Mouse (Mus musculus) brain, embryonic 14.5 days (tissue): ENCODE results near the gene Gm49661. TPM values are rescaled to one million over a fixed set of nuclear protein-coding genes. Genes with fewer than 3 reads are reported as not detected.

Source experiments
- DNase-seq: peaks from one replicate; pipeline ENCODE4 v3.0.0-alpha.2; 2011; ENCODE audit warnings: low read depth
- CTCF ChIP-seq: fragments of 200-500 bp; IDR thresholded peaks from 2 replicates; pipeline ENCODE4 v1.5.1; 2012; ENCODE audit warnings: inconsistent platforms, mild to moderate bottlenecking, moderate library complexity, borderline replicate concordance; ENCODE audit not compliant: insufficient read depth, insufficient read length; ENCODE audit errors: extremely low read depth
- POLR2A ChIP-seq: fragments of 200-500 bp; IDR thresholded peaks from 2 replicates; pipeline ENCODE4 v1.6.1; 2012; ENCODE audit warnings: mild to moderate bottlenecking, inconsistent platforms, borderline replicate concordance; ENCODE audit not compliant: poor library complexity, insufficient read depth, insufficient read length, severe bottlenecking; ENCODE audit errors: extremely low read depth
- polyA plus RNA-seq: library from polyadenylated mRNA; depleted of rRNA; stranded (reverse); fragments of >200 nt; gene quantifications from 2 replicates; pipeline ENCODE4 v1.2.3, GENCODE M21; 2012

Gm49661 gene
- polyA plus RNA-seq, 1 experiment: not detected

DNA sequence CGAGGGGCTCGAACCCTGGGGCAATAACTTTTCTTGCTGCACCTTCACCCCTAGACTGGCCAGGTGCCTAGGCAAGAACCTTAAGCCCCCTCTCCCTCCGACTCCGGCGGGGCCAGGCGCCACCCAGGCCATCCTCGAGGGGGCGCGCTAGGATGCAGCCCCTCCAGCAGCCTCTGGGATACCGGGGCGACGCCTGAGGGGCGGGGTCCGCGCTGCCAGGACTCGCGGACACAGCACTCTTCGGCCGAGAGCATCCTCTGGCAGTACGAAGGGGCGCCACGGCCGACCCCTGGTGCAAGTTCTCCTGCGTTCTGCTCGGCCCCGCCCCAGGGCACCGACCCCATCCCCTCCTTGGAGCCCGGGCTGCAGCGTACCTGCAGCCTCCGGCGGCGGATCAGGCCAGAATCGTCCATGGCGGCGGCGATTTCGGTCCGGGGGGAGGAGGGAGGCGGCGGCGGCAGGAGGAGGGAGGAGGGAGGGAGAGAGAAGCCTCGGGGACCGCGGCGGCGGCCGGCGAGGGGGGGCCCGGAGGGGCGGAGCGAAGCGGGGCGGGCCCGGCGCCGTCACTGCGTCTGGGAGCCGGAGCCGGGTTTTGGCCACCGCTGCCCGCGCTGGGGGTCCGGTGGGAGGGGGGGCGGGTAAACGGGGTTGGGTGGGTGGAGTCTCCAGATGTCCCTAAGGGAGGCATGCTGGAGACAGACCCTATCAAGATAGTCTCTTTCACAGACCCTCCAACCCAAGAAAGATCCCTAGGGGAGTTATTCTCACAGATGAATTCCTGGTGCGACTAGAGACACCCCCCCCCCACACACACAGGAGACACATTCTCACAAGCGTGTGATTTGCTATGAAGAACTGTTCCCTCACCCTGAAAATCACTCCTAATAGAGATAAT is 23.4 kb downstream of the Gm49661 start:
- DNase-seq: peak; percentile 70
- TF ChIP-seq CTCF (peak; percentile 61), POLR2A (no peak)

DNA sequence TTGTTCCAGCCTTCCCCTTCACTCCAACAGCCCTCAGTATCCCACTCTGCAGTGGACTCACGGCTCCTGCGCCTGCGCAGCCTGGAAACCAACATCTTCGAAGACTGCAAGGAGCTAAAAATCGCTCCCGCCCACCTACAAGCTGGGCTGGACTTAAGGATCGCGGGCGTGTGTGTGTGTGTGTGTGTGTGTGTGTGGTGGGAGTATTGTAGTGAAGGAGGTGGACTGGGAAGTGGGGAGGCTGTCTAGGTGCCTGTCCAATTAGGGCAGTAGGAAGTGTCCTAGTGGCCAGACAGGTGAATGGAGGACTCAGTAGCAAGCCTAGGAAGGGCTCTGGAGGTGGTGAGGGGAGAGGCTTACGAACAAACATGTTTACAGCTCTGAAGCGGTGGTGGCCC is 24.0 kb downstream of the Gm49661 start:
- no peak for TF ChIP-seq CTCF
- TF ChIP-seq POLR2A: no peak
- DNase-seq: peak; percentile 86

DNA sequence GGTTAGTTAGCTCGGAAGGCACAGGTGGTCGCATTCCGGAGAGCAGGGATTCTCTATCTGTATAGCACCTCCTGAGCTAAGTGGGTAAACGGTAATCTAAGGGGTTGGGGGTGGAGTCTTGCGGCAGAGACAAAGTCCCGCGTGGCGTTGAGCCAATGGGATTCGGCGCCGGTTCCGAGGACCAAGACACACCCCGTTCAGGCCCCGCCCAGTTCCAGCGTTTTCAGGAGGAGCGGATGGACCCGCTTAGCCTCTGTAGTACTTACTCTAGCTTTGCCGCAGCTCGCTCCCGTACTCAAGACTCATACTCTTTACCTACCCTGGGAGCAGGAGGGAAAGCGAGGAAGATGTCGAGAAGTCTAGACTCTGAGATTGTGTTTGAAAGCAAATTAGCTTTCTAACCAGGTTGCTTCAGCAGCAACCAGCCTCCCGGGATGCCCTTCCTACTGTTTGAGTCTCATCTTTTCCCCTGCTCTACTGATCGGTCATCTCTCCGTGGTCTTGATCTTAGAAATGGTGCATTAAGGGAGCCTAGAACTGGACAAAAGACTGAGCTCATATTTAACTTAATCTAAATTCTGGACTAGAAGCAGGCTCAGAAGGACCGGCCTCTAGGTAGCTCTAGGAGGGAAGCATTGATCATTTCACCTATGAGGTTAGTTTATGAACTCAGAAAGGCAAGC is 24.6 kb downstream of the Gm49661 start:
- DNase-seq: peak; percentile 80
- no peak for TF ChIP-seq POLR2A
- no peak for TF ChIP-seq CTCF

DNA sequence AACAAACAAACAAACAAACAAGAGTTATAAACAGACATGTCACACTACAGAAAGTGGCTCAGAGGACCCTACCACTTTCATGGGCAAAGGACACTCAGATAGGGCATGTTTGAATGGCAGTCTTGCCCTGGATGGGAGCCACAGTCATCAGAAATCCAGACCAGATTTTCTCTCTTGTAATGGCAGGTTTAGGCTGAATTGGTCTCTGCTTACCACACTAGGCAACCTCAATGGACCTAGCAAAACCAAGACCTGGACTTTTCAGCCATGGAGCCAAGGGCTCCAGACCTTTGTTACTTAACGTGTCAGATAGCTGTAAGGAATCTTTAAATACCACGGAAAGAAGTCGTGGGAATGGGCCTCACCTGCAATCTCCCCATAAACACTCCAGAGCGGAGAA is 25.5 kb downstream of the Gm49661 start:
- peak; percentile 58 for DNase-seq
- TF ChIP-seq CTCF (no peak), POLR2A (no peak)

DNA sequence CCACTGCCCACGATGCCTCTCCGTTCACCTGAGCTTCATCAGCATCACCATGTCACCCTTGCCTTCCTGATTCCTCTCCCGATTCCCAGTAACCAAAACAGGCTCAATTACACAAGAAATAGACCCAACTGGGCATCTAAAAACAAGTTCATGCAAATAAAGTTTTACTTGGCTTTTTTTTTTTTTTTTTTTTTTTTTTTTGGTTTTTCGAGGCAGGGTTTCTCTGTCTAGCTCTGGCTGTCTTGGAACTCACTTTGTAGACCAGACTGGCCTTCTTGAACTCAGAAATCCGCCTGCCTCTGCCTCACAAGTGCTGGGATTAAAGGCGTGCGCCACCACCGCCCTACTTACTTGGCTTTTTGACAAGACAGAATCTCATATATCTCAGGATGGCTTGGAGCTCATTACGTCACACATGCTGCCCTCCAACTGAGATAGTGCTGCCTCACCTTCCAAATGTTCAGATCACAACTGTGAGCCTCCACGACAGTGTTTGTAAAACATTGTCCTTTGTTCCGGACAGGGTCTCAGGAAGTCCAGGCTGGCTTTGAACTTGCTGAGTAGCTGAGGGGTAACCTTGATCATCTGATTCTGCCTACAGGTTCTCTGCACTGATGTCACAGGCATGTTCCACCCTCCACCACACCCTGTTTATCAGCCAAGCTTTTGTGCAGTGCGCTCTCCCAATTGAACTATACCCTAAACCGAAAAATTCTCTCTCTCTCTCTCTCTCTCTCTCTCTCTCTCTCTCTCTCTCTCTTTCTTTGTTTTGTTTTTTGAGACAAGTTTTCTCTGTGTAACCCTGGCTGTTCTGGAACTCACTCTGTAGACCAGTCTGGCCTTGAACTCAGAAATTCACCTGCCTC is 31.4 kb downstream of the Gm49661 start:
- TF ChIP-seq CTCF (no peak), POLR2A (no peak)
- DNase-seq: no peak

DNA sequence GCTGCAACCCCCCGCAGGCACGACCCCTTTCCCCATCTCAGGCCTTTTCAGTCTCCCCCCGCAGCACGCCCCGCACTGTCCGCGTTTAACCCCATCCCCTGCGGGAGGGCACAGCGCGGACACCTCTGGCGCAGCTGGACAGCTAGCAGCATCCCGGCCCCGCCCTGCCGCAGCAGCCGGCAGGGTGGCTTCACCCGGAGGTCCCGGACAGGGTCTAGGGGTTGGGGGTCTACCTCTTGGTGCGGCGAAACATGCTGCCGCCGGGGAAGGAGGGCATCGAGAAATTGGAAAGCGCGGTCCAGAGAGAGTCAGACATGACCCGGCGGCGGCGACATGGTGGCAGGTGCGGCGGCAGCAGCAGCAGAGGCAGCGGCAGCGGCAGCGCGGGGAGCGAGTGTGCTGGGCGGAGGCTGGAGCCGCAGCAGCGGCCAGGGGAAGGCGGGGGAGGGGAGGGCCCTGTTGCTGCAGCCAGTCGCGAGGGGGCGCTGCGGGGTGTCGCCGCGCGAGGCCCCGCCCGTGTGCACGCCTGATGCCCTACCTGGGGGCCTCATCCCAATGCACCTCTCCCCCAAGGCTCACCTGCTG is 32.2 kb downstream of the Gm49661 start, which contains the start of gene Mast1:
Gene Mast1 (minus strand): TSS at position 398 of the 585 bp plus-strand sequence.
- DNase-seq: peak; percentile 93
- TF ChIP-seq POLR2A: peak; percentile 87
- peak; percentile 67 for TF ChIP-seq CTCF

DNA sequence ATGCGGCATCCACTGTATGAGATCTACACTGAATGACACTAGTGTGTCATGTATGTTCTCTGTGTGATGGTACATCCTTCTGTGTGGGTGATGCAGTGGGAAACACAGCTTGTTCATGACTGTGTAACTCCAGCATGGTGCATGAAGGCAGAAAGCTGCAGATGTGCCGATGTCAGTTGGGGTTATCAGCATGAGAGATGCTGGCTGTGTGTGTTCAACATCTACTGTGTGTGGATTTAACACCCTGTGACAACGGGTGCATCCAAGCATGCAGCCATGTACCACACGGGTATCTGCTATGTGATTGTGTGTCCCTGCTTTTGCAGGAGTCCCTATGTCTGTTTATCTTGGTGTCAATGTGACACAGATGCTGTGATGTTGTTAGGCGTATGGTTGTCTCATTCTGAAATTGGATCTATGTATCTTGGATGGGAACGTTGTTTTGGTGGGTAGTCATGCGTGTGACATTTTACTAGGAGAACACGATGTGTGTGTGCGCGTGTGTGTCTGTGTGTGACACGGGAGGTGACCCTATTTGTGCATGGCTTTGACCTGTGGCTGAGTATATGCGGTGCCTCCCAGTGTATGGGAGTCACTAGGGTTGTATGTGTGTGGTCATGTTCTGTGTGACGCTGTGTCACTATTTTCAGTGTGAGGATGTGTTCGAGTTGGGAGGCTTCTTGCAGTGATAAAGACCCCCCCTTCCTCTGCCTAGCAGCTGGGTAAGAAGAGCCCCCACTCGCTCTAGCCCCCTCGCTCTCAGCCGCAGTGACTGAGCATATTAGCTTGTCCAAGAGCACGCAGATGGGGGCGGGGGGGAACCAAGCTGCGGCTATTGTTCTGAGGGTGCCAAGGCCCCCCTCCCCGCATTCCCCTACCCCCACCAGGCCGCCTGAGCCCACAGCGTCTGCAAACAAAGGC is 32.9 kb downstream of the Gm49661 start:
- DNase-seq: peak; percentile 64
- TF ChIP-seq POLR2A: no peak
- TF ChIP-seq CTCF: no peak

DNA sequence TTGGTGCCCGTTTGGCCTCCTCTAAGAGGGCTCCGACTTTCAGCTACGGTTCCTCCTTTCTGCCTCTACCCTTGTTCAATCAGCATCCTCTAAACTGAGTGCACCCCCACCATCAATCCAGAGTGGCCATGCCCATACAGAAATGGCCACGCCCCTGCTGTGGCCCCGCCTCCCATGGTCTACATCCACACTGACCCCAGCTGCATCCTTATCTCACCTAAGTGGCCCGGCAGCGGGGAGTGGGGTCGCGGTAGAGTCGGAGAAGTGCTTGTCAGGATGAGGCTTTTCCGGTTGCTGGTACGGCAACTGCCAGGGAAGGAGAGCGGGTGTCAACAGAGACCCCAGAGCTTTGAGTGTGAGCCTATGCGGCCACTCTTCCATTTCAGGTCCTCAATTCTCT is 33.7 kb downstream of the Gm49661 start:
- TF ChIP-seq CTCF (no peak), POLR2A (no peak)
- peak; percentile 38 for DNase-seq

DNA sequence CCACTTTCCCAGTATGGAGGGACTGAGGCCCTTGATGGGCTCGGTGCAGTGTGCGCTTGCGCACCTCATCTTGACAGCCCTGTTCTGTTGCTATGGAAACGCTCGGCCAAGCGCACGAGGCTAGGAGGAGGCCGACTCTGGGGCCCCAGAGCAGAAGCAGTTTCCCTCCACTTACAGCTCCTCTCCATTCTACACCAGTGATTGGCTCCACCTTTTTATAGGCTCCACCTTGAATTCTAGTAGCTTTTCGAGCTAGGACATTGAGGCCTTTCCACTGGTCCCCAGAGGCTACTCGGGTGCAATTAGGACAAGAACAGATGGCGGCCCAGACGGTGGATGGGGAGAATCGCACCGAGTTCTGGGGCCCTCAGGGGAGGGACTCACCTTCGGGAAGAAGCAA is 34.4 kb downstream of the Gm49661 start:
- no peak for TF ChIP-seq CTCF
- no peak for TF ChIP-seq POLR2A
- DNase-seq: peak; percentile 96
